Mouse (Mus musculus) cerebellum, adult 18-20 months (tissue): ENCODE measurements around the gene Trim50.

Experiments used
- DNase-seq, 2 experiments: peaks; one replicate each; pipeline ENCODE4 v3.0.0; 2021

Gene Trim50

DNA sequence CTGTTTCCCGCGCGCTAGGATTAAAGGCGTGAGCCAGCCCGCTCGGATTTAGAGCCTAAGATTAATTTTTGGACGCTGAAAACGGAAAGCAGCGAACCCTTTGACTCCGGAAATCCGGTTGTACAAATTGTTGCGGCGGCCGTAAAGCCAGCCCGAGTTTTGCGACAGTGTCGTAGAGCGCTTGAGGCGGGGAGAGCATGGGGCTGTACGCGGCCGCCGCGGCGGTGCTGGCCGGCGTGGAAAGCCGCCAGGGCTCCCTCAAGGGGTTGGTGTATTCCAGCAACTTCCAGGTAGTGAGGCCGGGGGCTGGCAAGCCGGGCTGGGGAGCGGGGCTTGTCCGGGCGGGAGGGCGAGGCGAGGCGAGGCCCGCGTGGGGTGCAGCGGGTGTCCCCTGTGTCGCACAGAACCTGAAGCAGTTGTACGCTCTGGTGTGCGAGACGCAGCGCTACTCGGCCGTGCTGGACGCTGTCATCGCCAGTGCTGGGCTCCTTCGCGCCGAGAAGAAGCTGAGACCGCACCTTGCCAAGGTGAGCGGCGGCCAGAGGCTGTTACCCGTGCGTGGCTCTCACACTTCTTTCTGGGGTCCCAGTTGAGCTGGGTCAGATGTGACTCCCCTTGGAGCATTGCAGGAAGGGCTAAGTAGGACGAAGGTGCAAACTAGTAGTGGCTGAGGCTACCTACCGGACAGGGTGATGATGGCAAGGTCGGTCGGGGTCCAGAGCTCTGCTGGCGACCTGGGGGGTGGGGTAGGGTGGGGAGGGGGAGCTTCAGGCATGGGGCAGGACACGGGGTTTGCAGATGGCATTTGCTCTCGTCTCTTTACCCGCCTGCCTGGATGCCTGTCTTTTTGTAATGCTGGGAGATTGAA is 16.9 kb downstream of the Trim50 start, which contains the start of gene Nsun5:
Nsun5 (plus strand) TSS at position 167 of the 868 bp plus-strand sequence.
- DNase-seq, result peak; percentile 94 to 96

DNA sequence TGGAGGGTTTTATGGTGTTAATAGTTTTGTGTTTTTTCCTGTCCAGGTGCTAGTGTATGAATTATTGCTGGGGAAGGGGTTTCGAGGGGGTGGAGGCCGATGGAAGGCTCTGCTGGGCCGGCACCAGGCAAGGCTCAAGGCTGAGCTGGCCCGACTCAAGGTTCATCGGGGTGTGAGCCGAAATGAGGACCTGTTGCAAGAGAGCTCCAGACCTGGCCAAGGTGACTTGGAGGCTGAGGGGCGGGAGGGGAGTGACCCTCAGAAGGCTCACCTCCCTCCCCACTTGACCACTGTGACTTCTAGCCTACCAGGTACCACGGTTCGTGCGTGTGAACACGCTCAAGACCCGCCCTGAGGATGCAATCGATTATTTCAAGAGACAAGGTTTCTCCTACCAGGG is 18.1 kb downstream of the Trim50 start:
- DNase-seq, result no peak

DNA sequence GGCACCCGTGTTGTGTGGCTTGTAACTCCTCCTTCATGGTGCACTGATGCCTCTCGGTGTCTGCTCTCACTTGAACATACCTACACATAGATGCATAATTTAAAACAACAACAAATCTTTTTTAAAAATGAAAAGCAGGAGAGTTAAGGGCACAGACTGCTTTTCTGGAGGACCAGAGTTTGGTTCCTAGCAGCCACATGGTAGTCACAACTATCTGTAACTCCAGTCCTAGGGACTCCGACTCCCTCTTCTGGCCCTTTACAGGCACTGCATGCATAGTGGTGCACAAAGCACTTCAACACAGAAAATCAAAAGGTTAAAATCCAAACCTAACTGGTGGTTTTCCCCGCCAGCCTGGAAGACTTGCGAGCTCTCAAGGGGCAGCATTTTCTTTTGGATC is 20.5 kb downstream of the Trim50 start:
- DNase-seq, result no peak

DNA sequence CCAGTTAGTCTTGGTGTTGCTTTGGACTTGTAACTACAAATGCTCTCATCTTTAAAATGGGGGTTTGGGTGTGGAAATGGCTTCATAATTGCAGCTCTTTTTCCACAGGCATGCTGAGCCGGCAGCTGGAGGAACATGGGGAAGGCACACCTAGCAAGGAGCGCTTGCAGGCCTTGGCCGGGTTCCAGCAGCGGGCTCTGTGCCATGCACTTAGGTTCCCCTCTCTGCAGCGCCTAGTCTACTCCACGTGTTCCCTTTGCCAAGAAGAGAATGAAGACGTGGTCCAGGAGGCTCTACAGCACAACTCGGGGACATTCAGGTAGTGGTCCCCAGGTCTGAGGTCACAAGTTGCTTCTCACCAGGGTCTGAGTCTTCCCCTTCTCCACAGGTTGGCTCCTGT is 22.1 kb downstream of the Trim50 start:
- peak; percentile 33 to 34 for DNase-seq

DNA sequence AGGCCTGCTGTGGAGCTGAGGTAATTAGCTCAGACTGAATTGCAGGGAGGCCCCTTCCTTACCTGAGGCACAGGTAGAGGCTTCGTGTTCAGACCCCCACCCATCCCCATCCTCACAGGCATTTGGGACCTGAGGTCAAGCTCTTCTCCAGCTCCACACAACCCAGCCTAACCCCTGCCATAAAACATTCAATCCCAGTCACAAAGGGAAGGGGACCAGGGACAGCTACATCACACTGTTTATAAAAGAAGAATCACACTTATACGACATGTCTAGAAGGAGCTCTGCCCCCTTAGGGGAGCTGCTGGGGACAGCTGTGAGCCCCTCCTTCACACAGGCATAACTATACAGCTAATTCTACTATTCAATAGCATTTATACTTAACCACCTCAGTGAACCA is 23.2 kb downstream of the Trim50 start:
- no peak for DNase-seq

DNA sequence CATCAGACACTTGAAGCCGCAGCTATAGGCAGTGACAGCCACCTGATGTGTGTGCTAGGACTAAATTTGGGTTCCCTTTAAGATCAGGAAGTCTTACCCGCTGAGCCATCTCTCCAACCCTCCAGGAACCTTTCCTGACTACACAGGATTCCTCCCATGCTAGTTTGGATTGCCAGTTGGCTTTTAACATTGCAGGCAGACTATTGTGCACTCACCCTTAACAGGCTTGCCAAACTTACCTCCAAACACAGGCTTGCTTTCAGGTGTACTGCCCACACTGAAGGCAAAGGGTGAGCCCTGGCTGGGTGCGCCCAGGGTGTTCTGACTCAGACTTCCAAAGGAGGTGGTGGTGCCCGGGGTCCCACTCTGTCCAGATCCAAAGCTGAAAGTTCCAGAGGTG is 27.6 kb downstream of the Trim50 start:
- DNase-seq, result no peak

DNA sequence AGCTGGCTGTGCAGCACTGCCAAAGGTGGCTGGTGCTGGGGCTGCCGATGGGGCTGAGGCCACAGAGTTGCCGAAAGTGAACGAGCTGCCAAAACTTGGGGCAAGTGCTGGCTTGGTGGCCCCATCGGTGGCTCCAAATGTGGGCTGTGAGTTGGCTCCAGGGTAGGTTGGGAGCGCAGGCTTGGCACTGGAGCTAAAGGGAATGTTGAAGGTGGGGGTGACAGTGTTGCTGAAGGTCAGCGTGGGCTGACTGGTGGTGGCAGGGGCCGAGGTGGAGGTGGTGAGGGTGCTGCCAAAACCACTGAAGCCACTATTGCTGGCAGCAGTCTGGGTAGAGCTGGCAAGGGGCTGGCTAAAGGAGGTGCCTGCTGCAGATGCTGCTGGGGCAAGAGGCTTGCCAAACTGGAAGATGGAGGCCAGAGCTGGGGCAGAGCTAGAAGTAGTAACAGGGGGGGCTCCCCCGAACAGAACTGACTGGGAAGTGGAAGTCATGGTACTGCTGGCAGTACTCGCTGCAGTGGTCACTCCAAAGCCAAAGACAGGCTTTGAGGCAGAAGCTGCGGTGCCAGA is 28.3 kb downstream of the Trim50 start:
- DNase-seq, result no peak

DNA sequence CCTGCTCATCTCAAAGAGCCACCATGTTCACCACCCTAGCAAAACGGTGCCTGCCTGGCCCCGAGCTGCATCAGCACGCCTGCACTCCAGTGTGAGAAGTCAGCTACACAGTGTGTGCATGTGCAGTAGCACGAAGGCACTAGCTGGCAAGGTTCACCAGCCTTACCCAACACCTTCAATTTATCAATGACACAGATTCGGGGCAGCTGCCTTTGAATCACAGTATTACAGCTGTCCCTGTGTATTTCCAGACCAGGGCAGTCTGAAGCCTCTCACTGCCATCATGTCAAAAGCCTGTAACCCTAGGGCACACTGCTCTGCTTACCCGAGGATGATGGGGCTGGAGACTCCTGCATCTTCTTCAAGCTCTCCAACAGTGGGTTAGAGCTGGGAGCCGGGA is 29.7 kb downstream of the Trim50 start:
- no peak for DNase-seq

DNA sequence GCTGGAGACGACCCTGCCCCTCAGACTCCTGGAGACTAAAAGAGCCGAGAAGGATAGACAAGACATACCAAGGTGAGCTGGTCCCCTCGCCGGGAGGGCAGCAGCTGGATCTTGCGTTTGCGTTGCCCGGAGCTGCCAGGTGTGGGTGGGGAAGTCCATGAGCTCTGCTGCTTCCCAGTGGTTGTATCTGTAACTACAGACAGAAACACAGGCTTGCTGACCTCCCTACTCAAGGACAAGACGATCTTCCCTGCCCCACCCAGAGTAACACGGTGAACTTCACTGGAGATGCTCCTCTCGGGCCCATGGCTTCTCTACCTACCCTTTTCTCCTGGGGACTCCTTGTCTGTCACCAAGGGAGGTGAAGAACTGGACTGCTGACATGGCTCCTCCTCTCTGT is 30.7 kb downstream of the Trim50 start:
- no peak for DNase-seq

DNA sequence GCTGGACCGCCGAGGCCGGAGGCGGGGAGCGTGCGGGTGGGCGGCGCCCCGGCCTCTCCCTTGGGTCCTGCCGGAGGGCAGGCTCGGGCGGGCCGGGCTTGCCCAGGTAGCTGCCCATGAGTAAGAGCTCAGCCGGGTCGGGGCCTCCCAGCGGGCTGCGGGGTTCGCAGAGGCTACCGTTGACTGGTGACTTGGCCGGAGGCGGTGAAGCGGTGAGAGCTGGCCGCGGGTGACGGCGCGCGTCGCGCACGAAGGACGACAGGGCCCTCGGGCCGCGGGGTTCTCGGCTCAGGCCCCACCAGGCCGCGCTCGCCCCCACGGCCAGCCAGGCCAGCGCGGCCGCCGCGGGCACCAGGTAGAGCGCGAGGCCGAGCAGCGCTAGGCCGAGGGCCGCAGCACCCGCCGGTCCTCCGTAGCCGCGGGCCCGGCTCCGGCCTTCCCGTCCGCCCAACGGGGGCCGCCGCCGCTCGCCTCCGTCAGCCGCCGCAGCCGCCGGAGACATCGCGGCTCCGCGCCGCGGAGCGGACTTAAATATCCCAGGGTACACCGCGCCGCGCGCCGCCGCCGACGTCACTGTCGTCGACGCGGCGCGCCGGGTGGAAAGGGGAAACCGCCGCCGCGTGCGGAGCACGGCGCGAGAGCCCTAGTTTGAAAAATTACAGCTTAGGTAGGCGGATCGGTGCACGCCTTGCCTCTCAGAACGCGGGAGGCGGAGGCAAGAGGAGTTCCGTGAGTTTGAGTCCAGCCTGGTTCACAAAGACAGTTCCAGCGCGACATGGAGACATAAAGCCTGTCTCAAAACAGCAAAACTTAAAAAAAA is 41.1 kb downstream of the Trim50 start, which contains the start of gene Pom121:
Pom121 (minus strand) TSS at position 543 of the 820 bp plus-strand sequence.
- peak; percentile 74 to 86 for DNase-seq

DNA sequence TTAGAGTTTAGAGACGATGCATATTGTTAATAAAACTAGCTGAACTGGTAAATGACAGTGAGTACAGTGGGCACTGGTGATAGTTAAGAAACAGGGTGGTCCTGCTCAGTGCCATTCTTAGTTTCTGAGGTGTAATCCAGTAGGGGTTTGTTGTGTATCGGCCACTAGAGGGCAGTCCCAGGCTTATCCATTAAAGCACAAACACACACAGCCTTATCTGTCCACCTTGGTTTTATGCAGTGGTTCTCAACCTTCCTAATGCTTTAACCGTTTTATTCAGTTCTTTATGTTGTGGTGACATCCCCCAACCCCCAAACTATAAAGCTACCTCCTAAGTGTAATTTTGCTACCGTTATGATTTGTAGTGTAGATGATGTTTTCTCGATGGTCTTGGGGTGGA is 42.7 kb downstream of the Trim50 start:
- DNase-seq, result peak; percentile 32 to 46

DNA sequence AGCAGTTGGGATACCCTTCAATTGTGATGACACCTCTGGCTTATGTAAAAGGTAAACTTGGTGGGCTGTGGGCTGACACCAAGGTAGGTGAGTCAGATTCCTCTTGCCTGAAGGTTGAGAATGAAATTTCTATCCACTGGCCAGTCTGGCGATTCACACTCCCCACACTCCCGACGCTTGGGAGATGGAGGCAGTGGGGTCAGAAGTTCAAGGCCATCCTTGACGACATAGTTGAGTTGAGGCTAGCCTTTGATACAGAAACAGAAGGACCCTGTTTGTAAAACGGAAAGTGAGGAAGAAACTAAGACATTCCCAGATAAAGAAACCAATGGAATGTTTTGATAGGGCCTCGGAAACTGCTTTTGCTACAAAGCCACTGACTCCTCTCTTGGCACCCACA is 46.3 kb downstream of the Trim50 start:
- no peak for DNase-seq

DNA sequence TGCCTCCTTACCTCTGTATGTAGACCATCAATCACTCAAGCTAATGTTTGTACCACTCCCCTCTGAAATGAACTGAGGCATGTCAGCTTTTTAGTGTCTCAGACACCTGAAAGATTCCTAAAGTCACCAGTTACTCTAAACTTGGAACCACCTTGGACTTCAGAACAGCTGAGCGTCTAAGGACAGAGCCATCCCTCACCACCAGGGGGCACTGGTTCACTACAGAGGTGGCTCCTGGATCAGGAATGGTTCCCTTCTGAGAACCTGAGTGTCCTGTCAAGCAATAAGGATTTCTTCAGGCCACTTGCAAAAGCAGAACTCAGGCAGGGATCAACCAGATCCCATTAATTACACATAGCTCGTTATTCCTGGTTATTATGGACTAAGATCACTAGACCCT is 47.1 kb downstream of the Trim50 start:
- DNase-seq, result peak; percentile 75 to 79

DNA sequence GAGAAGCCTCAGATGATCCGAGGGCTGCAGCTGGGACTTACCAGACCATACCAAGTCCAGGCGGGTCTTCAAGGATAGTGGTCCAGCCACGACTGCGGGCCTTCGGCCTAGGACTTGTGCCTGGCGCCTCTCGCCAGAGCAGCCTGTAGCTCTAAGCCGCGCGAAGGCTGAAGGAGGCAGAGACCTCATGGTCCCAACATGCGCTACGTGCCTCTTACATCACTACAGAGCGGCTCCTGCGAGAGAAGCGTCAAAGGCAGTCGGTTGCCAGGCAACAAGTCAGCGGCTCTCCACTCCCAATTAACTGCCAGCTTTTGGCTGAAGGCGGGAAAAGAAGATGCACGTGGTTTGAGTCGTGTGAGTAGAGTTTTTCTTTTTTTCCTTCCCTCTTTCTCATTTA is 51.5 kb downstream of the Trim50 start:
- DNase-seq, result no peak

DNA sequence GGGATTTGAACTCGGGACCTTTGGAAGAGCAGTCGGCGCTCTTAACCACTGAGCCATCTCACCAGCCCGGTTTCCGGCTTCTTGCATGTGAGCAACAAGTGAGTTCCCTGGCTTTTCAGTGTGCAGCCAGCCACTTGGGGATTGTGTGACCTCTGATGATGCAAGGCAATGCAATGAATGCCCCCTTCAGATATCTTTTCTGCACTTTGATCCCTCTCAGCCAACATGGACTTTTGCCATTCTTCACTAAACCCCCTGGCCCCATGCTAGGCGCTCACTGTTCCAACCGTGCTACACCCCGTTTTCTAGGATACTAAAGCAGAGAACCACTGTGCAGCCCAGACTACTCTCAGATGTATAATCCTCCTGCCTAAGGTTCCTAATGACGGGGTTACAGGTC is 52.3 kb downstream of the Trim50 start:
- no peak for DNase-seq

DNA sequence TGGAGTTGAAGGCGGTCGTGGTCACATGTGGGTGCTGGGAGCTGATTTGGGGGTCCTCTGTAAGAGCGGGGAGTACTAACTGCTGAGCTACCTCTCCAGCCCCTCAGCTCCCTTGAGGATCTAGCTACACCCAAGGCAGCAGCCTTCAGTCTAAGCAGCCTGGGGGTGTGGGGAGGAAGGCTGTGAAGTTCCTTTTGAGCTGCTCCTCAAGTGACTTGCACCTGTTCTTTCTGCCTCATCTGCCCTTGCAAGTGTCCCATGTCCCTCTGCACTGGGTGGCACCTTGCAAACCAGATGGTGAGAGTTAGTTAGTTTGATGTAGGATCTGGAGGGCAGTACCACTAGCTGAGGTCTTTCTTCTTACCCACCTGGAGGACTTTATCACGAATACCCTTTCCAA is 55.0 kb downstream of the Trim50 start:
- DNase-seq, result no peak

DNA sequence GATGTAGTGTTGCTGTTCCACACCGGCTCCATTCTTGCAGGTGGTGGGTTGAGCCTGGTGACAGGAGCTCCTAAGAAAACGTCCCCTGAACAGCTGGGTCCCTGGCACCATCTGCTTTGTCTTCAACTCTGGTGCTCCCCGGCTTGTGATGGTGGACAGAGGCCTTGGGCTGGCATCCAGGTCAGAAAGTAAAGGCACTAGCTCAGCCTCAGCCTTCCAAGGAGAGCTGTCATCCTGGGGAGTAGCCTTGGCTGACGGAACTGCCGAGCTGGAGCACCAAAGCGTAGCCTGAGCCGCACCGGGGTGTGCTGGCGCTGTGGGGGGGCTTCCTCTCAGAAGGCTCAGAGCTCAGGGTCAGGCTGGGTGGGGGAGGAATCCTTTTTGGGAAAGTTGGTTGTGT is 57.2 kb downstream of the Trim50 start:
- DNase-seq, result no peak
